Mouse (Mus musculus): Measurements from ENCODE around the gene Ankdd1b. TPM values are rescaled to one million over a fixed set of nuclear protein-coding genes. Genes with fewer than 3 reads are reported as not detected.

Gene Ankdd1b
- 0.18 and 0.39 TPM in 2 replicates for polyA plus RNA-seq (2012; rRNA removed; ENCODE audit: low replicate concordance)

GRCm38 (mm10) chr13:96470957-96471356 is at the start of gene Ankdd1b:
Ankdd1b (minus strand) TSS chr13:96471198.

GRCm38 (mm10) chr13:96490433-96490832 is 19.4 kb upstream of the Ankdd1b start, which contains the start of gene Gm17622:
Gm17622 (plus strand) TSS chr13:96490733.

GRCm38 (mm10) chr13:96388042-96388888 is 82.7 kb downstream of the Ankdd1b start, which contains the start of gene Poc5:
Poc5 (plus strand) TSS chr13:96388294.

Other genes starting within 250 kb of the Ankdd1b start
- gene Poc5, start 82.9 kb downstream of the Ankdd1b start, polyA plus RNA-seq (2012; rRNA removed; ENCODE audit: low replicate concordance), result 5.3 and 5.5 TPM in 2 replicates
- gene Gm17622, start 19.5 kb upstream of the Ankdd1b start, polyA plus RNA-seq (2012; rRNA removed; ENCODE audit: low replicate concordance), result not detected in 2 replicates
- 0.88 and 4.0 TPM in 2 replicates for gene Polk, start 71.4 kb upstream of the Ankdd1b start, polyA plus RNA-seq (2012; rRNA removed; ENCODE audit: low replicate concordance)
- gene Col4a3bp, start 71.4 kb upstream of the Ankdd1b start, polyA plus RNA-seq (2012; rRNA removed; ENCODE audit: low replicate concordance), result 11.4 and 23.4 TPM in 2 replicates
- 7.9 and 9.1 TPM in 2 replicates for gene Hmgcr, start 199.7 kb upstream of the Ankdd1b start, polyA plus RNA-seq (2012; rRNA removed; ENCODE audit: low replicate concordance)